Mouse (Mus musculus) thymus, postnatal 25 days (tissue): Measurements from ENCODE around the gene Shank2.

Experiments used
- DNase-seq: peaks from one replicate; pipeline ENCODE4 v3.0.0; 2022

The Shank2 gene

GRCm38 (mm10) chr7:144381588-144381987 is 379.9 kb downstream of the Shank2 start:
- no peak for DNase-seq

- DNase-seq, result no peak
These were observed 385.8 kb downstream of the Shank2 start for GRCm38 (mm10) chr7:144387537-144387936.

GRCm38 (mm10) chr7:144389704-144390103 is 388.0 kb downstream of the Shank2 start:
- DNase-seq, result no peak

GRCm38 (mm10) chr7:144390676-144391075 is 388.9 kb downstream of the Shank2 start:
- no peak for DNase-seq

GRCm38 (mm10) chr7:144391727-144392126 is 390.0 kb downstream of the Shank2 start:
- DNase-seq, result no peak

GRCm38 (mm10) chr7:144402492-144402891 is 400.8 kb downstream of the Shank2 start:
- no peak for DNase-seq

- no peak for DNase-seq
These were observed 405.9 kb downstream of the Shank2 start for GRCm38 (mm10) chr7:144407675-144408074.

GRCm38 (mm10) chr7:144408464-144409000 is 406.8 kb downstream of the Shank2 start:
- DNase-seq, result no peak

- no peak for DNase-seq
These were observed 408.0 kb downstream of the Shank2 start for GRCm38 (mm10) chr7:144409682-144410081.

GRCm38 (mm10) chr7:144411967-144412906 is 410.5 kb downstream of the Shank2 start:
- no peak for DNase-seq

- no peak for DNase-seq
These were observed 412.9 kb downstream of the Shank2 start for GRCm38 (mm10) chr7:144414632-144415031.

GRCm38 (mm10) chr7:144415795-144416194 is 414.1 kb downstream of the Shank2 start:
- DNase-seq, result no peak

- DNase-seq, result no peak
These were observed 415.5 kb downstream of the Shank2 start for GRCm38 (mm10) chr7:144417234-144417633.

GRCm38 (mm10) chr7:144417644-144418343 is 416.1 kb downstream of the Shank2 start:
- DNase-seq, result no peak

- DNase-seq, result no peak
These were observed 418.8 kb downstream of the Shank2 start for GRCm38 (mm10) chr7:144420552-144420951.

GRCm38 (mm10) chr7:144421478-144421877 is 419.8 kb downstream of the Shank2 start:
- DNase-seq, result no peak

- peak; percentile 41 for DNase-seq
These were observed 424.2 kb downstream of the Shank2 start for GRCm38 (mm10) chr7:144425953-144426352.

GRCm38 (mm10) chr7:144426594-144426993 is 424.9 kb downstream of the Shank2 start:
- no peak for DNase-seq

- DNase-seq, result no peak
These were observed 425.7 kb downstream of the Shank2 start for GRCm38 (mm10) chr7:144427460-144427859.

GRCm38 (mm10) chr7:144432920-144433319 is 431.2 kb downstream of the Shank2 start:
- no peak for DNase-seq

- no peak for DNase-seq
These were observed 437.1 kb downstream of the Shank2 start for GRCm38 (mm10) chr7:144438811-144439210.

- no peak for DNase-seq
These were observed 439.7 kb downstream of the Shank2 start for GRCm38 (mm10) chr7:144441466-144441865.

GRCm38 (mm10) chr7:144441976-144442375 is 440.2 kb downstream of the Shank2 start:
- DNase-seq, result no peak

GRCm38 (mm10) chr7:144444788-144445187 is 443.1 kb downstream of the Shank2 start:
- peak; percentile 61 for DNase-seq
